In genomic region chr8:49445444-49445843, GRCm38 (mm10) we compare ENCODE assay signal across 24 mouse cellular contexts.
"Had no signal": no experiment of that assay in that cellular context is flagged by ENCODE, and none has a peak within 500 bp of the region (broad histone marks: within the 10 kb centered on the region; RNA-seq: fewer than 3 reads in every experiment).

No protein-coding gene starts in this region.

- H3K4me1 ChIP-seq: heart, embryonic 10.5 days; heart, embryonic 13.5 days; heart, embryonic 15.5 days; kidney, embryonic 15.5 days had no signal

- DNase-seq: gastrocnemius, adult 2 months; gastrocnemius, postnatal 10 days; gastrocnemius, postnatal 25 days; heart, adult 18-20 months; heart, postnatal 14 days; heart, postnatal 36 days; kidney, adult 11 months; kidney, adult 2 months; kidney, adult 9 months; kidney, postnatal 14 days; kidney, postnatal 36 days; layer of hippocampus, adult 9-11 months; layer of hippocampus, postnatal 36 days; left cerebral cortex, postnatal 4 days; liver had no signal

- ATAC-seq: hindbrain, postnatal 0 days; intestine, embryonic 16.5 days had no signal

- H3K4me3 ChIP-seq: gastrocnemius, adult 2 months; heart, embryonic 10.5 days; heart, embryonic 13.5 days; heart, embryonic 15.5 days; hindbrain, embryonic 15.5 days; kidney, embryonic 15.5 days; limb, embryonic 12.5 days had no signal

- H3K9me3 ChIP-seq: heart, embryonic 10.5 days; heart, embryonic 13.5 days; heart, embryonic 15.5 days; hindbrain, embryonic 15.5 days; kidney, embryonic 15.5 days; limb, embryonic 12.5 days had no signal

- H3K36me3 ChIP-seq: heart, embryonic 10.5 days; heart, embryonic 13.5 days; heart, embryonic 15.5 days; hindbrain, embryonic 15.5 days; kidney, embryonic 15.5 days; limb, embryonic 12.5 days had no signal

- H3K27me3 ChIP-seq: heart, embryonic 13.5 days; heart, embryonic 15.5 days; hindbrain, embryonic 15.5 days; kidney, embryonic 15.5 days; limb, embryonic 12.5 days had no signal

- H3K9ac ChIP-seq: heart, embryonic 13.5 days; heart, embryonic 15.5 days; hindbrain, embryonic 15.5 days; kidney, embryonic 15.5 days; limb, embryonic 12.5 days had no signal

- H3K4me2 ChIP-seq: heart, embryonic 13.5 days; heart, embryonic 15.5 days; hindbrain, embryonic 15.5 days; kidney, embryonic 15.5 days; limb, embryonic 12.5 days had no signal

- H3K27ac ChIP-seq: gastrocnemius, adult 2 months; heart, embryonic 10.5 days; heart, embryonic 13.5 days; heart, embryonic 15.5 days; hindbrain, embryonic 15.5 days; hindbrain, postnatal 0 days; kidney, embryonic 15.5 days; kidney, postnatal 0 days; limb, embryonic 12.5 days had no signal
